Mouse (Mus musculus) thymus, adult 2 months (tissue): ENCODE results near the gene Slc5a6.

Source experiments
- CTCF ChIP-seq: fragments of 200-500 bp; IDR thresholded peaks from 2 replicates; pipeline ENCODE4 v1.5.1; 2012; ENCODE audit warnings: mild to moderate bottlenecking, control low read depth, low read length, moderate library complexity, borderline replicate concordance; ENCODE audit not compliant: control insufficient read depth, poor library complexity, insufficient read depth; ENCODE audit errors: extremely low read depth
- POLR2A ChIP-seq: fragments of 200-500 bp; IDR thresholded peaks from 2 replicates; pipeline ENCODE4 v1.6.1; 2012; ENCODE audit warnings: mild to moderate bottlenecking, low read length, control low read depth, moderate library complexity; ENCODE audit not compliant: control insufficient read depth, poor library complexity, insufficient read depth; ENCODE audit errors: extremely low read depth

GRCm38 (mm10) chr5:31034669-31035068, 14.1 kb downstream of the Slc5a6 start:
- TF ChIP-seq CTCF, result no peak
- no peak for TF ChIP-seq POLR2A
